Mouse (Mus musculus) adrenal gland, adult 2 months (tissue): ENCODE data around the gene Gm10718. TPM values are rescaled to one million over a fixed set of nuclear protein-coding genes. Genes with fewer than 3 reads are reported as not detected.
"Not testable (repeated sequence)": the region's sequence is repeated elsewhere in the genome, so short reads cannot be mapped to it uniquely, and the experiment has no call there.

Experiments used
- DNase-seq: peaks from one replicate; pipeline ENCODE4 v3.0.0; 2021
- long read RNA-seq: library from polyadenylated mRNA; stranded (forward); transcript quantifications from one replicate; pipeline ENCODE4 v2.0.0, GENCODE M21; 2021
- polyA plus RNA-seq: library from polyadenylated mRNA; depleted of rRNA; stranded (reverse); fragments of >200 nt; gene quantifications from 2 replicates; pipeline ENCODE4 v1.2.3, GENCODE M21; 2012; rRNA removed
- total RNA-seq, 2 experiments: library from RNA; stranded (reverse); gene quantifications; 2 replicates each; pipeline ENCODE4 v1.2.3; 2021

The Gm10718 gene
- 1 to 10 TPM; 1.7 to 1.9 TPM for total RNA-seq
- polyA plus RNA-seq, result not detected in 2 replicates
- long read RNA-seq, result 0 reads

DNA sequence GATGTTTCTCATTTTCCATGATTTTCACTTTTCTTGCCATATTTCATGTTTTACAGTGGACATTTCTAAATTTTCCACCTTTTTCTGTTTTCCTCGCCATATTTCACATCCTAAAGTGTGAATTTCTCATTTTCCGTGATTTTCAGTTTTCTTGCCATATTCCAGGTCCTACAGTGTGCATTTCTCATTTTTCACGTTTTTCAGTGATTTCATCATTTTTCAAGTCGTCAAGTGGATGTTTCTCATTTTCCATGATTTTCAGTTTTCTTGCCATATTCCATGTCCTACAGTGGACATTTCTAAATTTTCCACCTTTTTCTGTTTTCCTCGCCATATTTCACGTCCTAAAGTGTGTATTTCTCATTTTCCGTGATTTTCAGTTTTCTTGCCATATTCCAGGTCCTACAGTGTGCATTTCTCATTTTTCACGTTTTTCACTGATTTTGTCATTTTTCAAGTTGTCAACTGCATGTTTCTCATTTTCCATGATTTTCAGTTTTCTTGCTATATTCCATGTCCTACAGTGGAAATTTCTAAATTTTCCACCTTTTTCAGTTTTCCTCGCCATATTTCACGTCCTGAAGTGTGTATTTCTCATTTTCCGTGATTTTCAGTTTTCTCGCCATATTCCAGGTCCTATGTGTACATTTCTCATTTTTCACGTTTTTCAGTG lies at the start of gene Gm10718:
Gene Gm10718 (plus strand): TSS at position 236 of the 673 bp plus-strand sequence.
- not testable (repeated sequence) for DNase-seq

DNA sequence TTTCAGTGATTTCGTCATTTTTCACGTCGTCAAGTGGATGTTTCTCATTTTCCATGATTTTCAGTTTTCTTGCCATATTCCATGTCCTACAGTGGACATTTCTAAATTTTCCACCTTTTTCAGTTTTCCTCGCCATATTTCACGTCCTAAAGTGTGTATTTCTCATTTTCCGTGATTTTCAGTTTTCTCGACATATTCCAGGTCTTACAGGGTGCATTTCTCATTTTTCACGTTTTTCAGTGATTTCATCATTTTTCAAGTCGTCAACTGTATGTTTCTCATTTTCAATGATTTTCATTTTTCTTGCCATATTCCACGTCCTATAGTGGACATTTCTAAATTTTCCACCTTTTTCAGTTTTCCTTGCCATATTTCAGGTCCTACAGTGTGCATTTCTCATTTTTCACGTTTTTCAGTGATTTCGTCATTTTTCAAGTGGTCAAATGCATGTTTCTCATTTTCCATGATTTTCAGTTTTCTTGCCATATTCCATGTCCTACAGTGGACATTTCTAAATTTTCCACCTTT lies 22.8 kb upstream of the Gm10718 start, which contains the start of gene Gm10722:
Gene Gm10722 (plus strand): TSS at position 478 of the 528 bp plus-strand sequence.
- DNase-seq, result peak; percentile 6

- DNase-seq, result not testable (repeated sequence)
These were observed 22.3 kb upstream of the Gm10718 start for GRCm38 (mm10) chr9:3001006-3001405.

DNA sequence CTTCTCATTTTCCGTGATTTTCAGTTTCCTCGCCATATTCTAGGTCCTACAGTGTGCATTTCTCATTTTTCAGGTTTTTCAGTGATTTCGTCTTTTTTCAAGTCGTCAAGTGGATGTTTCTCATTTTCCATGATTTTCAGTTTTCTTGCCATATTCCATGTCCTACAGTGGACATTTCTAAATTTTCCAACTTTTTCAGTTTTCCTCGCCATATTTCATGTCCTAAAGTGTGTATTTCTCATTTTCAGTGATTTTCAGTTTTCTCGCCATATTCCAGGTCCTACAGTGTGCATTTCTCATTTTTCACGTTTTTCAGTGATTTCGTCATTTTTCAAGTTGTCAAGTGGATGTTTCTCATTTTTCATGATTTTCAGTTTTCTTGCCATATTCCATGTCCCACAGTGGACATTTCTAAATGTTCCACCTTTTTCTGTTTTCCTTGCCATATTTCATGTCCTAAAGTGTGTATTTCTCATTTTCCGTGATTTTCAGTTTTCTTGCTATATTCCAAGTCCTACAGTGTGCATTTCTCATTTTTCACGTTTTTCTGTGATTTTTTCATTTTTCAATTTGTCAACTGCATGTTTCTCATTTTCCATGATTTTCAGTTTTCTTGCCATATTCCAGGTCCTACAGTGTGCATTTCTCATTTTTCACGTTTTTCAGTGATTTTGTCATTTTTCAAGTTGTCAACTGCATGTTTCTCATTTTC lies 21.2 kb upstream of the Gm10718 start:
- peak; percentile 88 for DNase-seq

DNA sequence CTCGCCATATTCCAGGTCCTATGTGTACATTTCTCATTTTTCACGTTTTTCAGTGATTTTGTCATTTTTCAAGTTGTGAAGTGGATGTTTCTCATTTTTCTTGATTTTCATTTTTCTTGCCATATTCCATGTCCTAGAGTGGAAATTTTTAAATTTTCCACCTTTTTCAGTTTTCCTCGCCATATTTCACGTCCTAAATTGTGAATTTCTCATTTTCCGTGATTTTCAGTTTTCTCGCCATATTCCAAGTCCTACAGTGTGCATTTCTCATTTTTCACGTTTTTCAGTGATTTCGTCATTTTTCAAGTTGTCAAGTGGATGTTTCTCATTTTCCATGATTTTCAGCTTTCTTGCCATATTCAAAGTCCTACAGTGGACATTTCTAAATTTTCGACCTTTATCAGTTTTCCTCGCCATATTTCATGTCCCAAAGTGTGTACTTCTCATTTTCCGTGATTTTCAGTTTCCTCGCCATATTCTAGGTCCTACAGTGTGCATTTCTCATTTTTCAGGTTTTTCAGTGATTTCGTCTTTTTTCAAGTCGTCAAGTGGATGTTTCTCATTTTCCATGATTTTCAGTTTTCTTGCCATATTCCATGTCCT lies 20.5 kb upstream of the Gm10718 start, which contains the start of gene Gm11168:
Gene Gm11168 (plus strand): TSS at position 553 of the 603 bp plus-strand sequence.
- not testable (repeated sequence) for DNase-seq

GRCm38 (mm10) chr9:3006179-3006578 lies 17.2 kb upstream of the Gm10718 start:
- not testable (repeated sequence) for DNase-seq

- peak; percentile 82 for DNase-seq
These were observed 16.7 kb upstream of the Gm10718 start for GRCm38 (mm10) chr9:3006636-3007035.

- DNase-seq, result not testable (repeated sequence)
These were observed 16.1 kb upstream of the Gm10718 start for GRCm38 (mm10) chr9:3007272-3007671.

- DNase-seq, result not testable (repeated sequence)
These were observed 14.0 kb upstream of the Gm10718 start for GRCm38 (mm10) chr9:3009331-3009730.

DNA sequence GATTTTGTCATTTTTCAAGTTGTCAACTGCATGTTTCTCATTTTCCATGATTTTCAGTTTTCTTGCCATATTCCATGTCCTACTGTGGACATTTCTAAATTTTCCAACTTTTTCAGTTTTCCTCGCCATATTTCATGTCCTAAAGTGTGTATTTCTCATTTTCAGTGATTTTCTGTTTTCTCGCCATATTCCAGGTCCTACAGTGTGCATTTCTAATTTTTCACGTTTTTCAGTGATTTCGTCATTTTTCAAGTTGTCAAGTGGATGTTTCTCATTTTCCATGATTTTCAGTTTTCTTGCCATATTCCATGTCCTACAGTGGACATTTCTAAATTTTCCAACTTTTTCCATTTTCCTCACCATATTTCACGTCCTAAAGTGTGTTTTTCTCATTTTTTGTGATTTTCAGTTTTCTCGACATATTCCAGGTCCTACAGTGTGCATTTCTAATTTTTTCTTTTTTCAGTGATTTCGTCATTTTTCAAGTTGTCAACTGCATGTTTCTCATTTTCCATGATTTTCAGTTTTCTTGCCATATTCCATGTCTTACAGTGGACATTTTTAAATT lies 11.2 kb upstream of the Gm10718 start:
- DNase-seq, result not testable (repeated sequence)

DNA sequence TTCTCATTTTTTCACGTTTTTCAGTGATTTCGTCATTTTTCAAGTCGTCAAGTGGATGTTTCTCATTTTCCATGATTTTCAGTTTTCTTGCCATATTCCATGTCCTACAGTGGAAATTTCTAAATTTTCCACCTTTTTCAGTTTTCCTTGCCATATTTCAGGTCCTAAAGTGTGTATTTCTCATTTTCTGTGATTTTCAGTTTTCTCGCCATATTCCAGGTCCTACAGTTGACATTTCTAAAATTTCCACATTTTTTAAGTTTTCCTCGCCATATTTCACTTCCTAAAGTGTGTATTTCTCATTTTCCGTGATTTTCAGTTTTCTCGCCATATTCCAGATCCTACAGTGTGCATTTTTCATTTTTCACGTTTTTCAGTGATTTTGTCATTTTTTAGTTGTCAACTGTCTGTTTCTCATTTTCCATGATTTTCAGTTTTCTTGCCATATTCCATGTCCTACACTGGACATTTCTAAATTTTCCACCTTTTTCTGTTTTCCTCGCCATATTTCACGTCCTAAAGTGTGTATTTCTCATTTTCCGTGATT lies 10.5 kb upstream of the Gm10718 start, which contains the start of gene Gm10721:
Gene Gm10721 (plus strand): TSS at position 408 of the 547 bp plus-strand sequence.
- DNase-seq, result not testable (repeated sequence)

DNA sequence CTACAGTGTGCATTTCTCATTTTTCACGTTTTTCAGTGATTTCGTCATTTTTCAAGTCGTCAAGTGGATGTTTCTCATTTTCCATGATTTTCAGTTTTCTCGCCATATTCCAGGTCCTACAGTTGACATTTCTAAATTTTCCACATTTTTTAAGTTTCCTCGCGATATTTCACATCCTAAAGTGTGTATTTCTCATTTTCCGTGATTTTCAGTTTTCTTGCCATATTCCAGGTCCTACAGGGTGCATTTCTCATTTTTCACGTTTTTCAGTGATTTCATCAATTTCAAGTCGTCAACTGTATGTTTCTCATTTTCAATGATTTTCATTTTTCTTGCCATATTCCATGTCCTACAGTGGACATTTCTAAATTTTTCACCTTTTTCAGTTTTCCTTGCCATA lies 8.0 kb upstream of the Gm10718 start, which contains the start of gene Gm10720:
Gene Gm10720 (plus strand): TSS at position 301 of the 400 bp plus-strand sequence.
- DNase-seq, result not testable (repeated sequence)

- not testable (repeated sequence) for DNase-seq
These were observed 7.5 kb upstream of the Gm10718 start for GRCm38 (mm10) chr9:3015896-3016295.

DNA sequence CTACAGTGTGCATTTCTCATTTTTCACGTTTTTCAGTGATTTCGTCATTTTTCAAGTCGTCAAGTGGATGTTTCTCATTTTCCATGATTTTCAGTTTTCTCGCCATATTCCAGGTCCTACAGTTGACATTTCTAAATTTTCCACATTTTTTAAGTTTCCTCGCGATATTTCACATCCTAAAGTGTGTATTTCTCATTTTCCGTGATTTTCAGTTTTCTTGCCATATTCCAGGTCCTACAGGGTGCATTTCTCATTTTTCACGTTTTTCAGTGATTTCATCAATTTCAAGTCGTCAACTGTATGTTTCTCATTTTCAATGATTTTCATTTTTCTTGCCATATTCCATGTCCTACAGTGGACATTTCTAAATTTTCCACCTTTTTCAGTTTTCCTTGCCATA lies 6.2 kb upstream of the Gm10718 start, which contains the start of gene Gm10719:
Gene Gm10719 (plus strand): TSS at position 301 of the 400 bp plus-strand sequence.
- not testable (repeated sequence) for DNase-seq

DNA sequence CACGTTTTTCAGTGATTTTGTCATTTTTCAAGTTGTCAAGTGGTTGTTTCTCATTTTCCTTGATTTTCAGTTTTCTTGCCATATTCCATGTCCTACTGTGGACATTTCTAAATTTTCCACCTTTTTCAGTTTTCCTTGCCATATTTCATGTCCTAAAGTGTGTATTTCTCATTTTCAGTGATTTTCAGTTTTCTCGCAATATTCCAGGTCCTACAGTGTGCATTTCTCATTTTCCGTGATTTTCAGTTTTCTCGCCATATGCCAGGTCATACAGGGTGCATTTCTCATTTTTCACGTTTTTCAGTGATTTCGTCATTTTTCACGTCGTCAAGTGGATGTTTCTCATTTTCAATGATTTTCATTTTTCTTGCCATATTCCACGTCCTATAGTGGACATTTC lies 4.4 kb upstream of the Gm10718 start:
- DNase-seq, result not testable (repeated sequence)

- peak; percentile 15 for DNase-seq
These were observed 3.3 kb upstream of the Gm10718 start for GRCm38 (mm10) chr9:3019835-3020727.

- DNase-seq, result peak; percentile 34
These were observed 885 bp upstream of the Gm10718 start for GRCm38 (mm10) chr9:3022316-3023008.

DNA sequence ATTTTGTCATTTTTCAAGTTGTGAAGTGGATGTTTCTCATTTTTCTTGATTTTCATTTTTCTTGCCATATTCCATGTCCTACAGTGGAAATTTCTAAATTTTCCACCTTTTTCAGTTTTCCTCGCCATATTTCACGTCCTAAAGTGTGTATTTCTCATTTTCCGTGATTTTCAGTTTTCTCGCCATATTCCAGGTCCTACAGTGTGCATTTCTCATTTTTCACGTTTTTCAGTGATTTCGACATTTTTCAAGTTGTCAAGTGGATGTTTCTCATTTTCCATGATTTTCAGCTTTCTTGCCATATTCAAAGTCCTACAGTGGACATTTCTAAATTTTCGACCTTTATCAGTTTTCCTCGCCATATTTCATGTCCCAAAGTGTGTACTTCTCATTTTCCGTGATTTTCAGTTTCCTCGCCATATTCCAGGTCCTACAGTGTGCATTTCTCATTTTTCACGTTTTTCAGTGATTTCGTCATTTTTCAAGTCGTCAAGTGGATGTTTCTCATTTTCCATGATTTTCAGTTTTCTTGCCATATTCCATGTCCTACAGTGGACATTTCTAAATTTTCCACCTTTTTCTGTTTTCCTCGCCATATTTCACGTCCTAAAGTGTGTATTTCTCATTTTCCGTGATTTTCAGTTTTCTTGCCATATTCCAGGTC lies 770 bp downstream of the Gm10718 start:
- peak; percentile 58 for DNase-seq

DNA sequence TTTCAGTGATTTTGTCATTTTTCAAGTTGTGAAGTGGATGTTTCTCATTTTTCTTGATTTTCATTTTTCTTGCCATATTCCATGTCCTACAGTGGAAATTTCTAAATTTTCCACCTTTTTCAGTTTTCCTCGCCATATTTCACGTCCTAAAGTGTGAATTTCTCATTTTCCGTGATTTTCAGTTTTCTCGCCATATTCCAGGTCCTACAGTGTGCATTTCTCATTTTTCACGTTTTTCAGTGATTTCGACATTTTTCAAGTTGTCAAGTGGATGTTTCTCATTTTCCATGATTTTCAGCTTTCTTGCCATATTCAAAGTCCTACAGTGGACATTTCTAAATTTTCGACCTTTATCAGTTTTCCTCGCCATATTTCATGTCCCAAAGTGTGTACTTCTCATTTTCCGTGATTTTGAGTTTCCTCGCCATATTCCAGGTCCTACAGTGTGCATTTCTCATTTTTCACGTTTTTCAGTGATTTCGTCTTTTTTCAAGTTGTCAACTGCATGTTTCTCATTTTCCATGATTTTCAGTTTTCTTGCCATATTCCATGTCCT lies 1.6 kb downstream of the Gm10718 start, which contains the start of gene Gm10717:
Gene Gm10717 (plus strand): TSS at position 506 of the 556 bp plus-strand sequence.
- DNase-seq, result peak; percentile 3
